Mouse (Mus musculus) E14TG2a.4 (cell line): ENCODE data around the gene Tcp11l1.

ENCODE experiments used
- CTCF ChIP-seq: conservative IDR thresholded peaks from 2 replicates; pipeline ENCODE4 v1.5.1; 2014; ENCODE audit warnings: low read length
- NANOG ChIP-seq: IDR thresholded peaks from 2 replicates; pipeline ENCODE4 v1.6.1; 2014; ENCODE audit warnings: borderline replicate concordance, low read length, mixed read lengths
- POU5F1 ChIP-seq: IDR thresholded peaks from 2 replicates; pipeline ENCODE4 v1.6.1; 2014; ENCODE audit warnings: low read length, borderline replicate concordance

DNA sequence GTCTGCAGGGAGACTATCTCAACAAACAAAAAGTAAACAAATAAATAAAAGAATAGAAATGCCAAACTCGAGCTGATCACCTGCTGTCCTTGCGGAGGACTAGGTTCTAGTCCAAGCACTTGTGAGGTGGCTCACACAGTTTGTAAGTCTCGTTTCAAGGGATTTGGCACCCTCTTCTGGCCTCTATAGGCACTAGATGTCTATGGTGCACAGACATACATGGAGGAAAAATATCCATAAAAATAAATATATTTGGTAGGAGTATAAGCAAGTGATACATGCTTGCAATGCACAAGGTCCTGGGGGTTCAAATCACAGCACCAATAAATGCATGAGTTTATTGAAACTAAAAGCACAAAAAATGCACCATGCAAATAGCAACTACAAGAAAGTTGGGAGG, 38.6 kb upstream of the Tcp11l1 start:
- TF ChIP-seq CTCF (peak; percentile 32), POU5F1 (no peak), NANOG (no peak)
